Comparison of ENCODE assay signal across 7 mouse cellular contexts in genomic region chr10:128081807-128082476, GRCm38 (mm10). TPM values are rescaled to one million over a fixed set of nuclear protein-coding genes. Genes with fewer than 3 reads are reported as not detected.
A peak's percentile ranks its signal among the peaks of the same experiment; 100 is the strongest.
DNase-seq lines count a peak whose midpoint lies in the region; ATAC-seq and TF ChIP-seq lines count a peak whose summit lies in the region.

No protein-coding gene starts in this region.

- TF ChIP-seq POLR2A in ES-Bruce4 (IDR thresholded peaks at IDR 0.05; ENCODE audit: insufficient read depth, low read length): no peak

- TF ChIP-seq EP300 in ES-Bruce4 (IDR thresholded peaks at IDR 0.05; ENCODE audit: insufficient read depth, low read depth, low read length): no peak
- TF ChIP-seq EP300 in liver, embryonic 14.5 days (IDR thresholded peaks at IDR 0.05; ENCODE audit: low read depth): no peak

- ATAC-seq in forebrain, embryonic 15.5 days (replicated peaks): no peak
- no peak for ATAC-seq in liver, embryonic 14.5 days (ENCODE audit: insufficient read depth)

- 59% methylated on average over 6 of the region's 6 CpGs for whole genome bisulfite sequencing in forebrain, embryonic 15.5 days
- WGBS in liver, embryonic 14.5 days (ENCODE audit: insufficient replicate concordance): 30% methylated on average over 6 of the region's 6 CpGs

- H3K27me3 ChIP-seq in ES-Bruce4 (ENCODE audit: control insufficient read depth, insufficient read depth, low read length, poor library complexity, severe bottlenecking): no peaks in the 10 kb centered on the region
- H3K27me3 ChIP-seq in forebrain, embryonic 15.5 days: no peaks in the 10 kb centered on the region
- no peaks in the 10 kb centered on the region for H3K27me3 ChIP-seq in liver, embryonic 14.5 days (ENCODE audit: control insufficient read depth, insufficient read depth, low read length)

- no peak overlapping the region for H3K27ac ChIP-seq in ES-Bruce4 (ENCODE audit: insufficient read depth, low read length)
- H3K27ac ChIP-seq in forebrain, embryonic 15.5 days (replicated peaks): peak overlapping the region; percentile 80; the same call in 1 of the 2 replicates
- peak overlapping the region; percentile 11; the same call in 1 of the 2 replicates for H3K27ac ChIP-seq in liver, embryonic 14.5 days

- H3K36me3 ChIP-seq in ES-Bruce4 (ENCODE audit: control insufficient read depth, insufficient read depth, low read length, poor library complexity, severe bottlenecking): peaks cover 37% of the 10 kb centered on the region
- peaks cover 34% of the 10 kb centered on the region for H3K36me3 ChIP-seq in forebrain, embryonic 15.5 days
- peaks cover 27% of the 10 kb centered on the region for H3K36me3 ChIP-seq in liver, embryonic 14.5 days (replicated peaks; ENCODE audit: control insufficient read depth, insufficient read depth, low read depth)

- H3K4me1 ChIP-seq in ES-Bruce4 (ENCODE audit: control insufficient read depth, insufficient read depth, low read length): no peaks in the 10 kb centered on the region
- peaks cover 22% of the 10 kb centered on the region for H3K4me1 ChIP-seq in forebrain, embryonic 15.5 days
- peaks cover 9 to 14% of the 10 kb centered on the region in 2 experiments for H3K4me1 ChIP-seq in liver, embryonic 14.5 days (replicated peaks; ENCODE audit: control insufficient read depth in 2 of 2, insufficient read depth in 2 of 2, low read length in 1 of 2)

- H3K4me3 ChIP-seq in ES-Bruce4 (ENCODE audit: low read depth, low read length): no peak overlapping the region
- H3K4me3 ChIP-seq in forebrain, embryonic 15.5 days: peak overlapping the region; percentile 95
- peak overlapping the region; percentile 74 to 91 for H3K4me3 ChIP-seq in liver, embryonic 14.5 days (ENCODE audit: insufficient read depth in 1 of 2, low read depth in 2 of 2, low read length in 2 of 2)

- H3K9me3 ChIP-seq in ES-Bruce4 (replicated peaks; ENCODE audit: control insufficient read depth, insufficient read depth, low read length, poor library complexity, severe bottlenecking): no peaks in the 10 kb centered on the region
- H3K9me3 ChIP-seq in forebrain, embryonic 15.5 days: no peaks in the 10 kb centered on the region
- H3K9me3 ChIP-seq in liver, embryonic 14.5 days (ENCODE audit: control insufficient read depth, low read length): no peaks in the 10 kb centered on the region

- peak overlapping the region; percentile 63 for H3K4me2 ChIP-seq in forebrain, embryonic 15.5 days (replicated peaks)
- H3K4me2 ChIP-seq in liver, embryonic 14.5 days (ENCODE audit: low read depth): peak overlapping the region; percentile 81

- no peak for TF ChIP-seq CTCF in ES-Bruce4 (IDR thresholded peaks at IDR 0.05; ENCODE audit: low read depth, low read length)
- TF ChIP-seq CTCF in liver, embryonic 14.5 days (IDR thresholded peaks at IDR 0.05; ENCODE audit: low read depth): no peak

- DNase-seq in 416B (ENCODE audit: low read depth): peak; percentile 47
- no peak for DNase-seq in liver, embryonic 14.5 days (ENCODE audit: low read depth in 3 of 3, low spot score in 3 of 3)
- DNase-seq in right cerebral cortex, postnatal 14 days: no peak
- DNase-seq in ovary, postnatal 14 days (ENCODE audit: low spot score): no peak
- DNase-seq in B cell, adult 2 months: no peak

- H3K9ac ChIP-seq in ES-Bruce4 (ENCODE audit: low read depth, poor library complexity, severe bottlenecking): peak overlapping the region; percentile 55; the same call in 1 of the 2 replicates
- H3K9ac ChIP-seq in forebrain, embryonic 15.5 days (replicated peaks): peak overlapping the region; percentile 82
- H3K9ac ChIP-seq in liver, embryonic 14.5 days (replicated peaks): peak overlapping the region; percentile 72

RNA-seq across cellular contexts. Expression of gene Atp5b, which starts 1.1 kb away (rescaled TPM):
- 1,323 and 1,329 TPM in 2 replicates for polyA plus RNA-seq in ES-Bruce4 (2011; ENCODE audit: insufficient read depth, insufficient read length, low read depth, missing spikeins)
- polyA plus RNA-seq in forebrain, embryonic 15.5 days (2015; fragmentation: Nextera tagmentation; extraction: Ambion mirVana): 2,026 and 2,088 TPM in 2 replicates
- 910 and 999 TPM in 2 replicates for polyA plus RNA-seq in liver, embryonic 14.5 days (2012; rRNA removed)
- 1,823 and 1,877 TPM in 2 replicates for polyA plus RNA-seq in liver, embryonic 14.5 days (2014; fragmentation: Nextera tagmentation; extraction: Ambion mirVana)

RNA-seq across cellular contexts. Expression of gene Baz2a, which starts 9.4 kb away (rescaled TPM):
- polyA plus RNA-seq in ES-Bruce4 (2011; ENCODE audit: insufficient read depth, insufficient read length, low read depth, missing spikeins): 166 and 170 TPM in 2 replicates
- polyA plus RNA-seq in forebrain, embryonic 15.5 days (2015; fragmentation: Nextera tagmentation; extraction: Ambion mirVana): 9.1 and 9.8 TPM in 2 replicates
- polyA plus RNA-seq in liver, embryonic 14.5 days (2012; rRNA removed): 9.5 TPM in 2 replicates
- polyA plus RNA-seq in liver, embryonic 14.5 days (2014; fragmentation: Nextera tagmentation; extraction: Ambion mirVana): 9.1 and 10.3 TPM in 2 replicates

RNA-seq across cellular contexts. Expression of gene Ptges3, which starts 23.2 kb away (rescaled TPM):
- polyA plus RNA-seq in ES-Bruce4 (2011; ENCODE audit: insufficient read depth, insufficient read length, low read depth, missing spikeins): 759 and 788 TPM in 2 replicates
- 430 and 444 TPM in 2 replicates for polyA plus RNA-seq in forebrain, embryonic 15.5 days (2015; fragmentation: Nextera tagmentation; extraction: Ambion mirVana)
- 20.9 and 40.1 TPM in 2 replicates for polyA plus RNA-seq in liver, embryonic 14.5 days (2012; rRNA removed)
- 233 and 244 TPM in 2 replicates for polyA plus RNA-seq in liver, embryonic 14.5 days (2014; fragmentation: Nextera tagmentation; extraction: Ambion mirVana)

RNA-seq across cellular contexts. Expression of gene Naca, which starts 46.6 kb away (rescaled TPM):
- 1,269 and 1,335 TPM in 2 replicates for polyA plus RNA-seq in ES-Bruce4 (2011; ENCODE audit: insufficient read depth, insufficient read length, low read depth, missing spikeins)
- 599 and 612 TPM in 2 replicates for polyA plus RNA-seq in forebrain, embryonic 15.5 days (2015; fragmentation: Nextera tagmentation; extraction: Ambion mirVana)
- polyA plus RNA-seq in liver, embryonic 14.5 days (2012; rRNA removed): 160 and 272 TPM in 2 replicates
- 519 and 530 TPM in 2 replicates for polyA plus RNA-seq in liver, embryonic 14.5 days (2014; fragmentation: Nextera tagmentation; extraction: Ambion mirVana)

Comparison
In these comparisons a context has a peak if more than half of its experiments do, and no peak if none do; other contexts are left out.
1. RNA of gene Baz2a, which starts 9.4 kb away (polyA plus RNA-seq): 166 to 170 TPM in ES-Bruce4; 9.1 to 10.3 TPM in liver, embryonic 14.5 days and 9.1 to 9.8 TPM in forebrain, embryonic 15.5 days; every median in the first group is over 10 times any median in the second.
2. Peak in every context shown above with its lines, with median percentiles within 50 percentile points of each other: H3K9ac ChIP-seq.